Mouse (Mus musculus) retina, postnatal 1 day (tissue): ENCODE data around the gene Lrrtm1.

Experiments
- DNase-seq: peaks from one replicate; pipeline ENCODE4 v3.0.0-alpha.2; 2012

Gene Lrrtm1

DNA sequence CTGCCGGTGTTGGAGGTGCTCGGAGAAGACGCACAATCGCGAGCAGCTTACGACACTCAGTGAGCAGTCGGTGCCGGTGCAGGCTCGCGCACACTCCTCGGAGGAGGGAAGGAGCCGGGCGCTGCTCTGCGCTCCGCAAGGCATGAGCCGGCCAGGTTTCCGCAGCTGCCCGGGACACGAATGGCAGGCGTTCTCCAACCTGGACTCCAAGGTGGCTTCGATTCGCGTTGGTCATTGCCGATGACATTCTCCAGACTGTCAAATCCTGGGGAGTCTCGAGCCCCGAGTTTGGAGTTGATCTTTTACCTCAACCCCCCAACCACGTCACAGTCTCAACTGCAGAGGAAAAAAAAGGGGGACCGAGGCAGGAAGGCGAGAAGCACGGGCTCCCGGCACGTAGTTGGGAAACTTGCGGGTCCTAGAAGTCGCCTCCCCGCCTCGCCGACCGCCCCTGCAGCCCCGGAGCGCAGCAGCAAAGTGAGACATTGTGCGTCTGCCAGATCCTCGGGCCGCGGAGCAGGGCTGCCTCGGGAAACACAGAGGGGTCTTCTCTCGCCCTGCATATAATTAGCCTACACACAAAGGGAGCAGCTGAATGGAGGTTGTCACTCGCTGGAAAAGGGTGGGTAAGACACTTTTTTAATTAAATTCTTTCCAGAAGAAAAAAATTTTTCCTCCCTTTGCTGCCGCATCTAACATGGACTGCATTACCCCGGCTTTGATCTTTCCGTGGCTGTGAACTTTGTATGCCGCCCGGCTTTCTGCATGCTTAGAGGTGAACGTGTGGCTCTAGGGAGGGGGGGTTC, at the start of gene Lrrtm1:
Gene Lrrtm1, plus strand, starts transcription at position 89 of the 806 bp plus-strand sequence.
- peak; percentile 75 for DNase-seq

- DNase-seq, result no peak
Measured at GRCm38 (mm10) chr6:77196650-77197049, 45.8 kb upstream of the Lrrtm1 start.

- DNase-seq, result no peak
Measured at GRCm38 (mm10) chr6:77199375-77199774, 43.1 kb upstream of the Lrrtm1 start.

DNA sequence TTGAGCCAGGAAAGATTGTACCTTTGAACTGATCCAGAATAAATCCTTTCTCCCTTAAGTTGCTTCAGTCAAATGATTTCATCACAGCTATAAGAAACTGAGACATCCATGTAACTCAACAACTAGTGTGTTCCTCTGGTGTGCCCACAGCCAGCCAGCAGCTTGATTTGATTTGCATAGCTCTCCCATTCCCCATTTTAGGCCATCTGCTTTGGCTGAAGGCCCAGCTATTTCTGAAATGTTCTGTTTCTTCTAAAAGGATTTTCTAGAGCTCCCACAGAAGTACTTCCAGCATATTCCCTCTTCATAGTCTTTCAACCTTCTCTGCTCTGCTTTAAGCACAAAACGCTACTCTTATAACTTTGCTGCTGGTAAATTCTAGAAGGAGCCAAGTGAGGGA, 33.3 kb upstream of the Lrrtm1 start:
- DNase-seq, result no peak

GRCm38 (mm10) chr6:77209929-77210328, 32.6 kb upstream of the Lrrtm1 start:
- no peak for DNase-seq

DNA sequence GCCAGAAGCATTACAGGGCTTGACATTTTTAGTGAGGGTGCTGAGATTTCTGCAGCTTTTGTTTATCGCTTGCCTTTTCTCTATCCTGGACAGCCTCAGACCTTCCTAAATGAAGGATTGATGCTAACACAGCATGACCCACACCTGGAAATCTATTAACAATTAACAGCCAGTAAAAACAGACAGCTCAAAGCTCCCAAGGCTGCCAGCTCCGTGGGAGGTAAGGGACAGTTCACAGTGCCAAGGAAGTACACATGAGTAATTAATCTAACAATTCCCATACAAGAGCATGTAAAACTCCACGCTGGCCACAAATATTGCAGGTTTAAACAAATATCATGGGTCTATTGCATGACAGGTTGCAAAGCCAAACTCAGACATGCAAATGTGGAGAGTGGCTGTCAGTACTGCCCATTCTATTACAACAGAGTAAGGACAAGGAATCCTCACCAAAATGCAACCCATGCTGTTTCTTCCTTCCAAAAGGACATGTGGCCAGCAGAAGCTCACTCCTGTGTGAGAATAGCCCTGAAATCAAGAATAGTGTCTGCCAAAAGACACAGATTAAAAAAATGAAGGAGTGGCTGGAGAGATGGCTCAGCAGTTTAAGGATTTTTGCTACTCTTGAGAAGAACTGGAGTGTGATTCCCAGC, 28.6 kb upstream of the Lrrtm1 start:
- DNase-seq, result peak; percentile 36

DNA sequence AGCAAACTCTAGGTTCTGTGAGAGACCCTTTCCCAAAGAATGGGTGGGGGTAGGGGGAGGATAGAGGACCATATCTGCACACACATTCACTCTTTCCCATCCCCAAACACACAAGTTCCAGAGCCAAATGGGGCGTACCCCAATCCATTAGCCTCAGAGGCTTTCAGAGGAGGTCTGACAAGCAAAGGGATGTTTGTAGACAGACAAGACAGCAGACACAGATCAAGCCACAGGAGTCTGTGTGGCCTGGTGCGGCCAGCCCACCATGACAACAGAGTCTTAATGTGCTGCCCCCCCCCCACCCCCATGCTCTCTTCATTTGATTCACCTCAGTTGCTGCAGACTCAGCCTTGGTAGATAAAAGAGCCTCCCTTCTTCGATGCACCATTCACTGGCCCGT, 27.2 kb upstream of the Lrrtm1 start:
- DNase-seq, result no peak

DNA sequence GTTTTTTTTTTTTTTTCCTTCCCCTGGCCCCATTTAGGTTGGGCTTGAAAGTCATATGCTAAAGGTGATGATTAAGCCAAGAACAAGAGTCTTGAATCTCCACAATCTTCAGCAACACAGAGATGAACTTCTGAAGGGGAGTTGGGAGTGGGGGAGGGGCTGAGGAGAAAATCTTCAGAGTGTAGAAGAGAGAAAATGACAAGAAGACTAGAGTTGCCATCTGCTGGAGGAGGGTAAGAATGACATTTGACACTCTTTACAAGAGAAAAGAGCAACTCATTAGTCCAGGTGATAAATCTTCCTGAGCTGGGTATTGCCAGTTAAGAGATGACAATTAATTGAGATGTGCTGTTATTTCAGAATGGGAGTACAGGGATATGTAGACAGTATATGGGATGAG, 23.6 kb upstream of the Lrrtm1 start:
- peak; percentile 69 for DNase-seq

- no peak for DNase-seq
Measured at GRCm38 (mm10) chr6:77220776-77221175, 21.7 kb upstream of the Lrrtm1 start.

DNA sequence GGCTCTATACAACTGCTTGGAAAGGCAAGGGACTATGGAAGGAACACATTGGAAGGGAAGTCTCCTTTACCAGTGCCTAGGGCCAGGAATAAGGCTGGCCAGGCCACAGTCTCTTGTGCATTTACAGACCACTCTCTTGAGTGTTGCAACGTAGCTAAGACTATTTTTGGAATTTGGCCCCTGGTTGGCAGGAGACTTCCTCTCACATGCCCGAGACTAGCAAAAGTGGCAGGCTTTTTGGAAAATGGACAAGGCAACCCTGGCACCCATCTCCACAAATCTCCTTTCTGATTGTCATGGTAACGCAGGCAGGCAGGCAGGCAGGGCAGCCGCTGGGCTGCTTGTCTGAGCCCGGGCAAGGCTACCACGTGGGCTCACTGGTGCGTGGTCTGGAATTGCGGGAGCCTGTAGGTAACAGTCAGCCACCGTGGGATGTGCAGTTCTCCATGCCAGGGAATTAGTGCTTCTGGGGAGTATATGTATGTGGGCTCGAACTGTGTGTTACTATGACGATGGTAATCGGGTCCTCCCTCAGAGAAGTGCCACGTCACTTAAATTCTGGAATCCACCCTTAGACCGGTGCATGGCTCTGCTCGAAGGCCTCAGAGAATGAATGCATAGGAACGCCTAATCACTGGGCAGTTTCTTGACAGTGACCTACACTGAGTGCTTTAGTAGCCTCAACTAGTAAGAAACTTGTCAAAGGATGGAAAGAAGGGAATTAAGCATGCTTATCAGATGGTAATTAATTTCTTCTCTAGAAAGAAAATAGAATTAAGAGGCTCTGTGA, 19.4 kb upstream of the Lrrtm1 start:
- DNase-seq, result peak; percentile 50

GRCm38 (mm10) chr6:77240426-77240825, 2.1 kb upstream of the Lrrtm1 start:
- DNase-seq, result no peak

GRCm38 (mm10) chr6:77243541-77244231, 1.2 kb downstream of the Lrrtm1 start:
- DNase-seq, result peak; percentile 76

GRCm38 (mm10) chr6:77253480-77253879, 11.0 kb downstream of the Lrrtm1 start:
- no peak for DNase-seq

DNA sequence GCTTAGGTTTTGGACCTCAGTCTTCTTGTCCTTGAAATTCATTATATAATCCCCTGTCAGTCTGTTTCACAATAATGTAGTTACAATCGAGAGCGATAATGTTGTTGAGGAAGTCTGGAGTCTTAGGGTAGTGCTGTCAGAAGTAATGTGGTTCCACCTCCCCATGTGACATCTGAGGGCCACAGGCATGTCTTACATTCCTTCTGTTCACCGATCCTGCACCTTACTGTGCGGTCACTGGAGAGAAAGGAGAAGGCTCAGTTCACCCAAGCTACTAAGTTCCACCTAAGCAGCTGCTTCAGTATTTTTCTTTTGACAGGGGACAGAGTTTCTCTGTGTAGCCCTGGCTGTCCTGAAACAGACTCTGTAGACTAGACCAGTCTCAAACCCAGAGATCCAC, 13.9 kb downstream of the Lrrtm1 start:
- DNase-seq, result no peak

GRCm38 (mm10) chr6:77257358-77258105, 15.0 kb downstream of the Lrrtm1 start:
- DNase-seq, result peak; percentile 42

DNA sequence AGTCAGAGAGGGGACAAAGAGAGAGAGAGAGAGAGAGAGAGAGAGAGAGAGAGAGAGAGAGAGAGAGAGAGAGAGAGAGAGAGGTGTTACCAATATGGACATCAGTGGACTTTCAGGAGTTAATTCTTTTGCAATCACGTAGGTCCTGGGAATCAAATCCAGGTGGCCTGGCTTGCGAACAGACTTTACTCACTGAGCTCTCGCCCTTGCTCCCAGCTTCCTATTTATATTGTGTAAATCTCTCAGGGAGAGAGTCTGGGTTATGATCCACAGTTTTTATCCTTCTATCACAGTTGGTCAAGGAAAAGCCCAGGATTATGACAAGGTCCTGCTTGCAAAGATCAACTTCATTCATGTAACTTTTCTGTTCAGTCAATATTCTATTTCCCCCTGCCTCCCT, 22.7 kb downstream of the Lrrtm1 start:
- DNase-seq, result no peak

GRCm38 (mm10) chr6:77278794-77279193, 36.3 kb downstream of the Lrrtm1 start:
- DNase-seq, result no peak

GRCm38 (mm10) chr6:77286317-77286716, 43.8 kb downstream of the Lrrtm1 start:
- DNase-seq, result no peak

DNA sequence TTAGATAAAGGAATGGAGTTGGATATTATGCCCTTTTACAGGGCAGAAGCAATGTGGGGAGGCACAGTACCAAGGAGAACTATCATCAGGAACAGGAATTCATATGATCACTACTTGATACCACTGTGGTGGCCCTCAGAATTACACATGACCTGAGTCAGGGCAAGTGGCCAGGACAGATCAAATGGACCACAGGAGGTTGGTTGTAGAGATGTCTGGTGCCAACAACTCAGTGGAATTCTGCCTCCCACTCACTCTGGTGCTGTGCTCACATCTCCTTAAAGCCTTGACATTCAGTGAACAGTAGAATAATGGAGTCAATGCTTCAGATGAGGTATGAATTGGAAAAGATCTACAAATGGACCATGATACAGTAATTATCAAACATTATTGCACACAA, 45.9 kb downstream of the Lrrtm1 start:
- no peak for DNase-seq

DNA sequence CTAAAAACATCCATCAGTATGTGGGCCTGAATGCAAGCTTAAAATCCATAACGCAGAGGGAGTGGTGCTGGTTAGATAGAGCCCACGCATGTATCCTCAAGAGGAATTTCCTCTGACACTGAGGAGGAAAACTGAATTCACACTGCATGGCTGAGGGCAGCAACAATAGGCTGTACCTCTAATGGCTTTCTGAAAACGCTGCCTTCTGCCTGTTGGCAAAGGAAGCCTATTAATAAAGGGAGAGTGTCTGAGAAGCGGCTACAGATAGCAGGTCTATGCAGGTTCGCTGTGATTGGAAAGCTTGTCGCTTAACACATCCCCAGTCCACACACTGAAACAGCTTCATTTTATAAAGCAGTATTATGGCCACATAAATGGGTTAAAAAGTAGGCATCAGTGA, 48.9 kb downstream of the Lrrtm1 start:
- DNase-seq, result no peak

- DNase-seq, result no peak
Measured at GRCm38 (mm10) chr6:77301305-77301704, 58.8 kb downstream of the Lrrtm1 start.

DNA sequence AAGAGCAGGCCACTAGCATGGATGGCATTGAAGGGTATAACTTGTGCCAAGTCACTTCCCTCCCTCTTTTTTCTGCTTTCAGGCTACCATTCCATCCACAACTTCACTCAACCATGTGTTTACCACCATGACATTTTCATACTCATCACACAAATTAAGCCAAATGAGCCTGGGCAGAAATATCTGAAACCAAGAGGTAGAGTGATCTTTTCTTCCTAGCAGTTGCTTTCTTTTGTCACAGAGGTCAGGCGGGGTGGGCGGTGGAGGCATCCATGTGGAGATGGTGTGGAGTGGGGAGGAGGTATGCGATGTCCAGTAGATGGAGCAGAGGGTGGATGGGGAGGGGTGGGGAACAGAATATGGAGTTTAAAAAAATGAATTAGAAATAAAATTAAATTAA, 64.3 kb downstream of the Lrrtm1 start:
- DNase-seq, result peak; percentile 58
